Mouse (Mus musculus) ovary, postnatal 10 days (tissue): Measurements from ENCODE around the gene Ddx39.
A peak's percentile ranks its signal among the peaks of the same experiment; 100 is the strongest.

ENCODE experiments used
- DNase-seq: peaks from one replicate; pipeline ENCODE4 v3.0.0; 2022; ENCODE audit warnings: low spot score

The Ddx39 gene

DNA sequence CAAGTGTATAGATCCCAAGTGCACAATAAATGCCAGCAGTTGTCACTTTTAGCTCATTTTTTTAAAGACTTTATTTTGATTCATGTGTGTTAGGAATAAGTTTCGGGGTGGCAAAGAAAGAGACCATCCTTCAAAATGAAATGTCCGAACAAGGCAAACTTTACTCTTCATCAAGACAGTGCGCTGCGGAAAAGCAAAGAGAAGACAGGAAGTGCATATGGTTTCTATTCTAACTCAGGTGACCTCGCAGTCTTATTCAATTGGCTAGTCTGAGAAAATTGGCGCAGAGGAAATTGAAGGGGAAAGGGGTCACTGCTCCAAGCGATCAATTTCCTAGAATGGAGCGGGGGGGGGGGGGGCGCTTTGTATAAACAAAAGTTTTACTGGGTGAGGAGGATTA lies 15.4 kb upstream of the Ddx39 start:
- DNase-seq: no peak

DNA sequence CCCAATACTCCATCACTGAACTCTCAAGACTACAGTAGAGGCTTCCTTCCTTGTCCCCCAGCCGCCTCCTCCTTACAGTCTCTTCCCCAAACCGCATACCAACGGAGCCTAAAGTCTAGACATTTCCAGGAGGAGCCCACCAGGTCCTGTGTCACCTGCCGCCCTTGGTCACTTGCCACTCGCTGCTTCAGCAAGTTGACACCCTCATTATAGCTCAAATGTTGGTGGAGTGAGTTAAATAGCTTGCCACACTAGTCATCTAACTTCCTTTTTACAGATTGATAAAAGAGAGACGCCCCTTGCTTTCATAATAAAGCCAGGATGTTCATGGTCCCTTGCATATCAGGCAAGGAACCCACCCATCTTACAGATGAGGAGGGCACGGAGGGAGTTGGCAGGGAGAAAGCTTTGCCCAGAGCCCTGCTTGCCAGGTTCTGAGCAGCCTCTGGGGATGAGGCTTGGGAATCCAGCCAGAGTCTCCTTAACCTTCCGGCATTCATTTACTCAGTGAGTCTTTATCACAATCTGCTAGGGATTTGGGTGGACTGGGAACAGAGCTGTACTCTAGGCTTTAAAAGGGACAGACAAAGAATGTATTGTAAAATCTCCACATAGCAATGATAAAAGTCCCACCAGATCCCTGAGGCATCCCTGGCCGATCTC lies 14.4 kb upstream of the Ddx39 start:
- DNase-seq: no peak

GRCm38 (mm10) chr8:83703426-83703825 lies 11.6 kb upstream of the Ddx39 start:
- no peak for DNase-seq

DNA sequence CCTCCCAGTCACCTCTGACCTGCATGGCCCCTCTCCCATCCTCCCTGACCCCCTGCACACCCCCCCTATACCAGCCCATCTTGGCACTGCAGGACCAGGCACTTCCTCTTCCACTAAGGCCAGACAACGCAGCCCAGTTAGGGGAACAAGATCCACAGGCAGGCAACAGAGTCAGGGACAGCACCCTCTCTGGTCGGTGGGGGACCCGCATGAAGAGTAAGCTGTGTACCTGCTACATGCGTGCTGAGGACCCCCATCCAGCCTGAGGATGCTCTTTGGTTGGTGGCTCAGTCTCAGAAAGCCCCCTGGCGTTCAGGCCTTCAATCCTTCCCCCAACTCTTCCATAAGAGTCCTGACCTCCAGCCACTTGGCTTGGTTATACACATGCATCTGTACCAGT lies 8.6 kb upstream of the Ddx39 start:
- DNase-seq: no peak

- no peak for DNase-seq
Measured at GRCm38 (mm10) chr8:83707554-83707953, 7.4 kb upstream of the Ddx39 start.

DNA sequence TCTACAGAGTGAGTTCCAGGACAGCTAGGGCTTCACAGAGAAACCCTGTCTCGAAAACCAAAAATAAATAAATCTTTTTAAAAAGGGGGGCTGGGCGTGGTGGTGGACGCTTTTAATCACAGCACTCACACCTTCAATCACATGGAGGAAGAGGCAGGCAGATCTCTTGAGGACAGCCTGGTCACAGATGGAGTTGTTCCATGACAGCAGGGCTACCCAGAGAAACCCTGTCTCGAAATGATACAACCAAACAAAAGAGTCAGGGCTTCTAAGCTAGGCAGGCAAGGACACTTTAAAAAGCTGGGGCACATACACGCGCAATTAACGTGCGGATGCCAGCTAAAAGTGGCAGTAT lies 324 bp upstream of the Ddx39 start:
- no peak for DNase-seq

DNA sequence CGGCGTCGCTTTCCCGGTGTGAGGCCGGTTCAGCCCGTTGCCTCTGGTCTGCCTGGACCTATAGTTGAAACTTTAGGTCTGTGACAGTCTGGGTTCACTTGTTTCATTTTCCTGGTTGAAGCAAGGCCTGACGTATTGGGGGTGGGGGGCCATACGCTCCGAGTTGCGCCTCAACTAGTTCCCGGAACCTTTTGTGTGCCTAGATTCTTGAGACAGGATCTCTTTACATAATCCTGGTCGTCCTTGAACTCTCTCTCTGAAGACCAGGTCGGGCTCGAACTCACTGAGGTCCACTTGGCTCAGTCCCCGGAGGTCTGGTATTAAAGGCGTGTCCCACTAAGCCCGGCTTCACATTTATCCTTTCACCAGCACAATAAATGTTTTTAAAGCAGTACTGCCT lies 794 bp downstream of the Ddx39 start:
- DNase-seq: no peak

GRCm38 (mm10) chr8:83716563-83716962 lies 1.6 kb downstream of the Ddx39 start:
- no peak for DNase-seq

GRCm38 (mm10) chr8:83719048-83719447 lies 4.1 kb downstream of the Ddx39 start:
- no peak for DNase-seq

GRCm38 (mm10) chr8:83719693-83720092 lies 4.7 kb downstream of the Ddx39 start:
- DNase-seq: no peak

GRCm38 (mm10) chr8:83721405-83722025 lies 6.5 kb downstream of the Ddx39 start:
- no peak for DNase-seq

DNA sequence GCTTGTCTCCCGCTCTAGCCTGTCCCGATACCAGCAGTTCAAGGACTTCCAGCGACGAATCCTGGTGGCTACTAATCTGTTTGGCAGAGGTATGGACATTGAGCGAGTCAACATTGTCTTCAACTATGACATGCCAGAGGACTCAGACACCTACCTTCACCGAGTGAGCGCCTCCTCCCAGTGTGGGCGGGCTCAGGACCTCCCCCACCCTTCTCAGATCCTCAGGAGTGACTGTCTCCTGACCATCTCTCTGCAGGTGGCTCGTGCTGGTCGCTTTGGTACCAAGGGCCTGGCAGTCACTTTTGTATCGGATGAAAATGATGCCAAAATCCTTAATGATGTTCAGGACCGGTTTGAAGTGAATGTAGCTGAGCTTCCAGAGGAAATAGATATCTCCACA lies 7.7 kb downstream of the Ddx39 start:
- no peak for DNase-seq

DNA sequence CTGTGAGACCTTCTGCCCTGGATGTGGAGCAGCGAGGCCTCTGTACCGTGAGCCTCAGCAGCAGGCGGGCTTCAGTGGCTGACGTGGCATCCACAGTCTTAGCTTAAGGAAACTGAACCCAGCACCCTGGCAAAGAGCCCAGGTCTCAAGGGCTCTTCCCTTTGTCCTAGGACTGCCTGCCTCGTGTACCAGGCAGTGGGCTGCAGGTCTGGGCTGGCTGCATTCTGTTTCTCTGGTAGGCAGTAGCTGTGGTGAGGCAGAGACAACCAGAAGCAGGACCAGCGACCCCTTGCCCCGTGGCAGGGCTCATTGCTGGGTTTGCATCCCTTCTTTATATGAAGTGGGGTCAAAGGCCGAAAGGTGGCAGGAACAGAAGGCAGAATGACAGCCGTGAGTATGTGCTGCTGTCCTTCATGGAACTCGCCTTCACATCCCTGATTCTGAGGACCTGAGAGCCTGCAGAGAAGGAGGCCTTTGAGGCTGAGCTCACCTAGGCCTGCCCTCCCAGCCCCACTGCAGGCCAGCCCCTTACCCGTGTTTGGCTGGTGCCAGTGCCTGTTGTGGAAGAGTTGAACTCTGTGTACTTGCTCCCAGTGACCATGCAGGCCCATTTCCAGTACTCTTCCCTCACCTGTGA lies 8.6 kb downstream of the Ddx39 start:
- DNase-seq: no peak

DNA sequence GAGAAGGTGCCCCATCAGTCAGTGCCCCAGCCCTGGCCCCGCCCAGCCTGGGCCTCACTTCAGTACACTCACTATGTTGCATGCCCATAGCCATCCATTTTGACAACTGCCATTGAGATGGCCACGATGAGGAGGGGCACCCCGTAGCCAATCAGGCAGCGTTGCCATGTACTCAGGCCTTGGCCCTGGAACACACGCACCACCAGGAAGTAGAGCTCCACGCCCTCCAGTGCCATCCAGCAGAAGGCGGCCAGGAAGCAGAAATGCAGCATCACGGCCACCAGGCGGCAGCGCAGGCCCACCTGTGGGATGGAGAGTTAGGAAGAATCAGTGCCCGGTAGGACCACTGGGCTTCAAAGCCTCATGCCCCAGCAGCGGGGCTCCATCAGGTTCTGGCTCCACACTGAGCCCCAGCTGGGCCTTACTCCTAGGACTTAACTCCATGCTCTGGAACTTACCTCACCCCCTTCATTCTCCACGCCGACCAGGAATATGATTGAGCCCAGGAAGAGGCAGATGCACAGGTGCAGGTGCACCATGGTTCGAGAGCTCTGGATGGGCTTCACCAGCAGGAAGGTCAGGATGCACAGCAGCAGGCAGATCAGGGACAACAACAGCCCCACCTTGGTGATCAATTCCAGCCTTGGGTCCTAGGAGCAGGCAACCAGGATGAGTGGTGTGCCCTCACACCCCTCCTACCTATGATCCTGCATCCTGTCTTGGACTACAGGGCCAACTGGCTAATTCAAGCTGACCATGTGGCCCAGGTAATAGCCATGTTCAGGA lies 9.9 kb downstream of the Ddx39 start:
- peak; percentile 48 for DNase-seq

DNA sequence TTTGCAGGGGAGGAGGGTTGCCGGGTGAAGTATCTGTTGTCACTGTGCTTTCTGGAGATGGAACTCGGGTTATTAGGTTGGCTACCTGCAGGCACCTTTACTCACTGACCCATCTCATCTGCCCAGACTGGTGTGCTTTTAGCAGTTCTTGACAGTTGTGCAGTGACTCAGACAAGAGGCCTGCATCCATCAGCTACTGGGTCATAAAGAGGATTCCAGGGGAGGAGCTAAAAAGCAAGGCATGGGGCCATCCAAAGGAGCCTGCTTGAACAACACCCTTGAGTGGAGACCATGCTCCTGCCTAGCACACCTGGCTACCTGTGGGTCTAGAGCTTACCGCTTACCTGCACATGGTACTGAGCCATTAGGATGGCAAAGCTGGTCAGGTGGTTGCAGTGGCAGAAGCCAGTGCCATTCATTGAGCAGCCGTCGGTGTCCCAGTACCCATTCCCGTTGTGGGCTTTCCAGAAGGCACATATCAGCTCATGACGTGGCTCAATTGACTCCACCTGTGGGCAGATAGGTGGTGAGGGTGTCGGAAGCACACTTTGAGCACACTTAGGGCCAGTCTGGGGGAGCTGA lies 10.6 kb downstream of the Ddx39 start:
- DNase-seq: no peak

DNA sequence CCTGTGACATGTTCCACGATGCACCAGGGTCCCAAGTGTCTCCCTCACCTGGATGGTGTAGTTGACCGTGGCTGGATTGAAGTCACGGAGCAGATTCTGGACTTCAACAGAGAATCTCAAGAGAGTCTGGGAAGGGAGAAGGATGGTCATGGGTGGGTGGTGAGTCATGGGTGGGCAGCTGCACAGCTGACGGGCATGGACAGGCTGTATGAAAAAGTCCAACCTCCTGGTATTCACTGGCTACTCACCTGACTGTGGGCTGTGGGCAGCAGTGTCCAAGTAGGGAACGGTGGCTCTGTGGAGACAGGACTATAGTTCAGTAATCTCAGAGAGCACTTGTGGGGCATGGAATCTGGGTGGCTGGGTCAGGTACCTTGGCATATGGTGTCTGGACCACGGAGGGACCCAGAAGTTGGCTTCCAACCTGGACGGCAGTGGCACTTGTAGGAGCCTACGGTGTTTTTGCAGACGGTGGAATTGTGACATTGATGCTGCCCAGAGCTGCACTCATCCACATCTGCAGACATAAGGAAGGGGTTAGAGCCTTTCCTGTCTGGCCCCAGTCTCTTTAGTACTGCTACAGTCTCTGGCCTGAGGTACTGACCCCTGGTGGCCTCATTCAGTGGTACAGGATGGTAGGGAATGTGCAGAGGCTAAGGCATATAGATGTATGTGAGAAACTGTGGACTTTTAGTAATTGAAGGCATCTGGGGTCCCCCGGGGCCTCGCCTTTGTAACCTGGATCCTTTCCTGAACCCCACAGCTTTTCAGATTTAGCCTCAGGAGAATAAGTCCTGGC lies 14.2 kb downstream of the Ddx39 start:
- DNase-seq: no peak

DNA sequence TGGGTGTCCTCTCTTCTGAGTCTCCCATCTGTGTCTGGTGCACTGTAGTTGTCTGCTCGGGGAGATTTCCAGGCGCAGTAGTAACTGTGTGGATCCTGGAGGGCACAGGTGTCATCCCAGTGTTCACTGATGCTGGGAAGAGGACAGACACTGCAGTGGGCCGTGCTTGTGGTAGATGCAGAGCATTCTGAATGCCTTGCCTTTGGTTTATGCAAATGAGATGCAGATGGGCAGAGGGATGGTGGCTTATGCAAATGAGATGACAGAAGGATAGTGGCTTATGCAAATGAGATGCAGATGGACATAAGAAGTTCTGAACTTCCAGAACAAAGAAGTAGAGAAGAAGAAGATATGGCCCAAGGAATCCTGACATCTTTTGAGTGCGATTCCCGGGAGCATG lies 16.9 kb downstream of the Ddx39 start:
- no peak for DNase-seq

- no peak for DNase-seq
Measured at GRCm38 (mm10) chr8:83732919-83733318, 17.9 kb downstream of the Ddx39 start.

DNA sequence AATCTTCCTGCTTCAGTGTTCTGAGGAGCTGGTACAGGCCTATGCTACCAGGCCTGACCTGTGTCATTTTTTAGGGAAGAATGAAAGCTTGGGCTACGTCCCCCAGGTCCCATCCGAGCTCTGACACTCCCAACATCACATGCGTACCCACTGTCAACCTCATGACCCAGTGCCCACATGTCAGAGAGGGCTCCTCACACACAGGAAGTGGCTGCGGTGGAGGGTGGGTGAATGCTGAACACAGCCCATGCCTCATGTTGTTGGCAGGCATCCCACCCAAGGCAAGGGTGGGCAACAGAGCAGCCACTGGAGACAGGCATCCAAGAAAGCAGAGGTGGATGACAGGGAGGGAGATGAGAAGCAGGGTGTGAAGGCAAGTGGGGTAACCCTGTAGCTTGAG lies 21.7 kb downstream of the Ddx39 start:
- DNase-seq: no peak

DNA sequence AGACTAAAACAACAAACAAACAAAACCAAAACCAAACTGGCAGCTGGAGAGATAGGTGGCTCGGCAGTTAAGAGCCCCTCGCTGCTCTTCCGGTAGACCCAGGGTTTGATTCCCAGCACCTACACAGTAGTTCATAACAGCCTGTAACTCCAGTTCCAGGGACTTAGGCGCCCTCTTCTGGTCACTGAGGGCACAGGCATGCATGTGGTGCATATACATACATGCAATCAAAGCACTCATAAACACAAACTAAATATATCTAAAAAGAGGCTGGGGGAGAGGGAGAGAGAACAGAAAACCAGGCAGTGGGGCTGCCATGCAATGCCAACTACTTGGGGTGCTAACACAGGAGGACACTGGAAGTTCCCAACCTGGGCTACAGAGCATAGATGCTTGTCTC lies 22.4 kb downstream of the Ddx39 start:
- DNase-seq: no peak

DNA sequence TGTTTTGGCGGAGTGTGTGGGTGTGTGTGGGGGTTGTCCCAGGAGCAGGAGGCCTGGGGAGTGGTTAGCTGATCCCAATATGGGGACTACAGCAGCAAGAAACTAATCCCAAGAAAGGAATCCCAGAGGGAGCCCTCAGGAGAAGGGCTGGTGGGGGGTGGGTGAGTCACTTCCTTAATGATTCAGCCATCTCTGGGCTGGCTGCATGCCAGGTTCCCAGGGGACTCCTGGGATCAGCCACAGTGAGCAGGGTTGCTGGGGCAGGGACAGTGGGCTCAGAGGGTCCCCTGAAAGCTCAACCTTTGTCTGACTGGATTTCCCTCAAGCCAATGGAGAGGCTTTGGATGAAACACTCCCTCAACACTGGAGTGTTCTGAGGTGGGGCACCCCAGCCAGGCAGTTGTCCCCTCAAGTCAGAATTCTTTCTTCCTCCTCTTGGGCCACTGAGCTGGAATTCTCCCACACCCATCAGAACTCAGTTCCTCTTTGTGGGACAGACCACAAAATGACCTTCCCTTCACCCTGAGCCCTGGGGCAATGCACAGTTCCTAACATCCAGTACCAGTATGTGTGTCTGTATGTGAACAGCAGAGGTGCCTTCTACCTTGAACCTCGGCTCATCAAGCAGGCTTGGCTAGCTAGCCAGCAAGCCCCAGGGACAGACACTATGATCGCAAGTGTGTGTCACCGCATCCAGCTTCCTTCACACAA lies 23.0 kb downstream of the Ddx39 start:
- no peak for DNase-seq
